Mouse (Mus musculus): ENCODE data around the gene Frem1. TPM values are rescaled to one million over a fixed set of nuclear protein-coding genes. Genes with fewer than 3 reads are reported as not detected.

The Frem1 gene
- polyA plus RNA-seq, 1 experiment from 2014 or later, result 1.4 TPM

DNA sequence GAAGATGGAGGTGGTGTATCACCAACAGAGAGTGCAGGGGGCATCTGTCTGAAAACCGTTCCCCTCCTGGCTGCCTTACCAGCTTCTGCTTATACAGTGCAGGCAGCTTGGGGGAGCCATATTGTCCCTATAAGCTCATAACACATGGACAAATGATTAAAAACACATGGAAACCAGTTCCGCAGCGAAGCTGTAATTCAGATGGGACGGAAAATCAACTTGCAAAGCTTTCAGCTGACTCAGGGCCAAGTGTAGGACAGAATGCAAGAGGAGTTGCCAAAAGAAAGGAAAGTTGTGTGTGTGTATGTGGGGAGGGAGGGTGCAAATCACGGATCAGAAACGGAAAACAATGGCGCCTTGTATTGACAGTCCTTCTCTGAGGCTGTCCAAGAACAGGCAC, 161.1 kb downstream of the Frem1 start:
- Histone ChIP-seq H3K4me3 (ENCODE audit: low read depth, low read length) (no peak overlapping the region), H3K27me3 (ENCODE audit: control insufficient read depth, insufficient read depth, low read depth, low read length) (no peaks in the 10 kb centered on the region), H3K27ac (ENCODE audit: low read length) (no peak overlapping the region), H3K4me2 (ENCODE audit: low read length) (no peak overlapping the region), H3K36me3 (ENCODE audit: control insufficient read depth, insufficient read depth, low read length) (no peaks in the 10 kb centered on the region), H3K4me1 (ENCODE audit: control insufficient read depth, insufficient read depth, low read length) (no peaks in the 10 kb centered on the region), H3K9ac (ENCODE audit: low read depth, low read length) (no peak overlapping the region), H3K9me3 (replicated peaks; ENCODE audit: control insufficient read depth, low read length, poor library complexity, severe bottlenecking) (no peaks in the 10 kb centered on the region)
- ATAC-seq, result no peak
- 70% methylated on average over 7 of the region's 7 CpGs for WGBS

- WGBS, result 82% methylated on average over 4 of the region's 4 CpGs
- Histone ChIP-seq H3K9ac (ENCODE audit: low read depth, low read length) (no peak overlapping the region), H3K27ac (ENCODE audit: low read length) (no peak overlapping the region), H3K9me3 (replicated peaks; ENCODE audit: control insufficient read depth, low read length, poor library complexity, severe bottlenecking) (no peaks in the 10 kb centered on the region), H3K4me2 (ENCODE audit: low read length) (no peak overlapping the region), H3K36me3 (ENCODE audit: control insufficient read depth, insufficient read depth, low read length) (no peaks in the 10 kb centered on the region), H3K27me3 (ENCODE audit: control insufficient read depth, insufficient read depth, low read depth, low read length) (no peaks in the 10 kb centered on the region), H3K4me3 (ENCODE audit: low read depth, low read length) (no peak overlapping the region), H3K4me1 (ENCODE audit: control insufficient read depth, insufficient read depth, low read length) (no peaks in the 10 kb centered on the region)
- no peak for ATAC-seq
Observed at GRCm38 (mm10) chr4:82890585-82890984, 161.6 kb downstream of the Frem1 start.

DNA sequence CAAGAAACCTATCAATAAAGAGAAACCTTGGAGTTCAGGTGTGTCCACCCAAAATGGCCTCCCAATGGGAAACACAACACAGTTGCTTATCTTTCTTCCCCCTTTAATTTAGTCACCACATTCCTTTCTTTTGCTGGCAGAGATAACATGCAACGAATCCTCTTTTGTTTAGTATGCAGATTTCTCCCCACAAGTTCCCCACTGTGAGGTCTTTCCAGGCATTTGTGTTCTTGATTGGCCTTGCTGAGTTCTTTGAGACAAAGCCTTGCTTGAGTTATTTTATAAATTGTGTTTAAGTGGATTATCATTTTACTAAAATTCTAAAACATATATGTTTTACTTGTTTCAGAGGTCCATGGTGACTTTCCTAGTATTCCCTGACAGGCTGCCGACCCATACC, 166.0 kb downstream of the Frem1 start:
- no peaks in the 10 kb centered on the region for H3K27me3 ChIP-seq (ENCODE audit: control insufficient read depth, insufficient read depth, low read depth, low read length)
- no peaks in the 10 kb centered on the region for H3K9me3 ChIP-seq (replicated peaks; ENCODE audit: control insufficient read depth, low read length, poor library complexity, severe bottlenecking)
- no peak overlapping the region for H3K4me2 ChIP-seq (ENCODE audit: low read length)
- ATAC-seq, result no peak
- no peak overlapping the region for H3K9ac ChIP-seq (ENCODE audit: low read depth, low read length)
- no peaks in the 10 kb centered on the region for H3K36me3 ChIP-seq (ENCODE audit: control insufficient read depth, insufficient read depth, low read length)
- no peak overlapping the region for H3K27ac ChIP-seq (ENCODE audit: low read length)
- WGBS, result 69% methylated on average over 2 of the region's 2 CpGs
- no peaks in the 10 kb centered on the region for H3K4me1 ChIP-seq (ENCODE audit: control insufficient read depth, insufficient read depth, low read length)
- no peak overlapping the region for H3K4me3 ChIP-seq (ENCODE audit: low read depth, low read length)

DNA sequence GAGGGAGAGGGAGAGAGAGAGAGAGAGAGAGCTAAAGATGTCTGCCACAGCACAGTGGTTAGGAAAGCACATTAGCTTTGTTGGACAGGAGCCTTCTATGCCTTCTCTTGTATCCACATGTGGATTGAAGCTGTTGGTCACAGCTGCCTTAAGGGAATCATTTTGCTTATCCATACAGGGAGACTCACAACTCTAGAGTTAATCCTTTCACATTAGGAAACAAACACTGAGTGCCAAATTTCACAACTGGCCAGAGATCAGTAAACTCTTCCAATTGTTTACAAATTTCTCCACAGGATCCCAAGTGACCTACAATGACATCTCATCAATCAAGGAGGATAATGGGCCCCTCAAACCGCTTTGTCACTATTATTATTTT, 166.6 kb downstream of the Frem1 start:
- Histone ChIP-seq H3K4me1 (ENCODE audit: control insufficient read depth, insufficient read depth, low read length) (no peaks in the 10 kb centered on the region), H3K9me3 (replicated peaks; ENCODE audit: control insufficient read depth, low read length, poor library complexity, severe bottlenecking) (no peaks in the 10 kb centered on the region), H3K36me3 (ENCODE audit: control insufficient read depth, insufficient read depth, low read length) (no peaks in the 10 kb centered on the region), H3K9ac (ENCODE audit: low read depth, low read length) (no peak overlapping the region), H3K4me2 (ENCODE audit: low read length) (no peak overlapping the region), H3K27me3 (ENCODE audit: control insufficient read depth, insufficient read depth, low read depth, low read length) (no peaks in the 10 kb centered on the region), H3K4me3 (ENCODE audit: low read depth, low read length) (no peak overlapping the region), H3K27ac (ENCODE audit: low read length) (no peak overlapping the region)
- WGBS, result 75% methylated on average over 1 of the region's 1 CpGs
- ATAC-seq, result no peak

DNA sequence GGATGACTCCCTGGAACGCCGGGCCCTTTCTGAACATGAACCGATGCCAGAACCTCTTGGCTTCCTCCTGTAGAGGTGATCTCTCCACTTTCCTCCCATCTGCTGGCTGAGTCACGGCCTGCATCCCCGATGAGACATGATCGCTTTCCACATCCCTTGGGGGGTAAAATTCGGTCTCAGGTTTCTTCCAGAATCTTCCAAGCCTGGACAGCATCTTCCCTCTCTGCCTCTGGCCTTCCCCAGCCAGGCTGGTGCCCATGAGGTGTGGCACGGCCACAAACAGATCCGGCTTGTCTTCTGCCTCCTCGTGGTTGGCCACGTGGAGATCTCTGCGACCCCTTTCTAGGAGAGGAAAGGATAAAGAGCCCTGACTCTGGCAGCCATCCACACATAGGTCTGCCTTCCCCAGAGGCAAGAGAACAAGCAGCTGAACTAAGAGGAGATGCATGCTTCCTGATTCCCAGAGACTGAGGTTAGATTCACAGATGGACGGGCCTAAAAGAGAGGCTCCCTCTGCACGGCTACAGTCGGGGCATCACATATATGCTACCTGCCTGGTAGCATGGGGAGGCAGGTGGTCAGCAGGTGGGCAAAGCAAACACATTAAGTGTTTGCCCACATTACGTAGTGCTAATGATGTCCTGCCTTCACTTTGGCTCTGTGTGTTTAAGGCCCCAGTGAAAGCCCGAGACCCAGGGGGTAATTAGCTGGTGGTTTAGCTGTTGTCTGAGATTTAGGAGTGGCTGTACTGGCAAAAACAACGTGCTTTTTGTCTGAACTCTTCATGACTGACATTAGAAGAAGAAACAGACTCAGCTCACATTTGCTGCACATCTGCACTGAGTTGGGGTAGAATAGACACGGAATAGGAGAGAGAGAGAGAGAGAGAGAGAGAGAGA, 167.3 kb downstream of the Frem1 start, which contains the start of gene Cer1:
Gene Cer1 (minus strand): TSS at position 513 of the 899 bp plus-strand sequence.
- no peak within 1 kb of the TSS for H3K27ac ChIP-seq (ENCODE audit: low read length)
- no peak for ATAC-seq
- H3K27me3 ChIP-seq (ENCODE audit: control insufficient read depth, insufficient read depth, low read depth, low read length), result no peaks in the 10 kb centered on the region
- H3K4me1 ChIP-seq (ENCODE audit: control insufficient read depth, insufficient read depth, low read length), result no peaks in the 10 kb centered on the region
- H3K4me3 ChIP-seq (ENCODE audit: low read depth, low read length), result no peak within 1 kb of the TSS
- no peak within 1 kb of the TSS for H3K4me2 ChIP-seq (ENCODE audit: low read length)
- H3K9ac ChIP-seq (ENCODE audit: low read depth, low read length), result no peak within 1 kb of the TSS
- H3K36me3 ChIP-seq (ENCODE audit: control insufficient read depth, insufficient read depth, low read length), result no peaks in the 10 kb centered on the region
- H3K9me3 ChIP-seq (replicated peaks; ENCODE audit: control insufficient read depth, low read length, poor library complexity, severe bottlenecking), result no peaks in the 10 kb centered on the region
- WGBS, result 68% methylated on average over 18 of the region's 19 CpGs

DNA sequence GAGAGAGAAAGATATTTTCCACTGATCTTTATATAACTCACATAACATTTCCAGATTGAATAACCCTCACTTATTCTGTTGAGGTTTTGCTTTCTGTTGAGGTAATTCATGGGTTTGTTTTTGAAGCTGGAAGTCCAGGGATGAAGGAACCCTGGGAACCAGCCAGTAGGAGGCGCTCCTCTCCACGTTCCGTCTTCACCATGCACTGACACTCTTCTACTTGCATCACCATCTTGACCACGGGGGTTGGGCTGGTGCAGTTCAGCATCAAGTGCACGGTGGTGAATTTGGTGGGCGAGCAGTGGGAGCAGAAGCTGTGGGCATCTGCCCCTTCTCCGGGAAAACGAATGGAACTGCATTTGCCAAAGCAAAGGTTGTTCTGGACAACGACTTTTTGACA, 169.6 kb downstream of the Frem1 start:
- Histone ChIP-seq H3K27me3 (ENCODE audit: control insufficient read depth, insufficient read depth, low read depth, low read length) (no peaks in the 10 kb centered on the region), H3K4me2 (ENCODE audit: low read length) (no peak overlapping the region), H3K4me1 (ENCODE audit: control insufficient read depth, insufficient read depth, low read length) (no peaks in the 10 kb centered on the region), H3K27ac (ENCODE audit: low read length) (no peak overlapping the region), H3K4me3 (ENCODE audit: low read depth, low read length) (no peak overlapping the region), H3K36me3 (ENCODE audit: control insufficient read depth, insufficient read depth, low read length) (no peaks in the 10 kb centered on the region), H3K9ac (ENCODE audit: low read depth, low read length) (no peak overlapping the region), H3K9me3 (replicated peaks; ENCODE audit: control insufficient read depth, low read length, poor library complexity, severe bottlenecking) (no peaks in the 10 kb centered on the region)
- no peak for ATAC-seq
- 86% methylated on average over 9 of the region's 9 CpGs for WGBS

GRCm38 (mm10) chr4:82881366-82881765, 170.8 kb downstream of the Frem1 start:
- no peak for ATAC-seq
- no peak overlapping the region for H3K9ac ChIP-seq (ENCODE audit: low read depth, low read length)

GRCm38 (mm10) chr4:82880243-82880642, 171.9 kb downstream of the Frem1 start:
- Histone ChIP-seq H3K9me3 (replicated peaks; ENCODE audit: control insufficient read depth, low read length, poor library complexity, severe bottlenecking) (no peaks in the 10 kb centered on the region), H3K4me3 (ENCODE audit: low read depth, low read length) (no peak overlapping the region), H3K27me3 (ENCODE audit: control insufficient read depth, insufficient read depth, low read depth, low read length) (no peaks in the 10 kb centered on the region), H3K9ac (ENCODE audit: low read depth, low read length) (no peak overlapping the region), H3K4me2 (ENCODE audit: low read length) (no peak overlapping the region), H3K36me3 (ENCODE audit: control insufficient read depth, insufficient read depth, low read length) (no peaks in the 10 kb centered on the region), H3K4me1 (ENCODE audit: control insufficient read depth, insufficient read depth, low read length) (no peaks in the 10 kb centered on the region), H3K27ac (ENCODE audit: low read length) (no peak overlapping the region)
- 86% methylated on average over 2 of the region's 2 CpGs for WGBS
- no peak for ATAC-seq

More at GRCm38 (mm10) chr4:82881366-82881765, 170.8 kb downstream of the Frem1 start:
- Histone ChIP-seq H3K36me3 (ENCODE audit: control insufficient read depth, insufficient read depth, low read length) (no peaks in the 10 kb centered on the region), H3K4me1 (ENCODE audit: control insufficient read depth, insufficient read depth, low read length) (no peaks in the 10 kb centered on the region), H3K27ac (ENCODE audit: low read length) (no peak overlapping the region), H3K27me3 (ENCODE audit: control insufficient read depth, insufficient read depth, low read depth, low read length) (no peaks in the 10 kb centered on the region), H3K4me3 (ENCODE audit: low read depth, low read length) (no peak overlapping the region), H3K9me3 (replicated peaks; ENCODE audit: control insufficient read depth, low read length, poor library complexity, severe bottlenecking) (no peaks in the 10 kb centered on the region), H3K4me2 (ENCODE audit: low read length) (no peak overlapping the region)
- WGBS, result 79% methylated on average over 3 of the region's 3 CpGs

GRCm38 (mm10) chr4:82879152-82879551, 173.0 kb downstream of the Frem1 start:
- ATAC-seq, result no peak
- no peaks in the 10 kb centered on the region for H3K27me3 ChIP-seq (ENCODE audit: control insufficient read depth, insufficient read depth, low read depth, low read length)
- 89% methylated on average over 6 of the region's 6 CpGs for WGBS
- H3K4me3 ChIP-seq (ENCODE audit: low read depth, low read length), result no peak overlapping the region
- H3K27ac ChIP-seq (ENCODE audit: low read length), result no peak overlapping the region
- no peak overlapping the region for H3K9ac ChIP-seq (ENCODE audit: low read depth, low read length)
- no peaks in the 10 kb centered on the region for H3K36me3 ChIP-seq (ENCODE audit: control insufficient read depth, insufficient read depth, low read length)
- H3K4me2 ChIP-seq (ENCODE audit: low read length), result no peak overlapping the region
- H3K9me3 ChIP-seq (replicated peaks; ENCODE audit: control insufficient read depth, low read length, poor library complexity, severe bottlenecking), result no peaks in the 10 kb centered on the region
- no peaks in the 10 kb centered on the region for H3K4me1 ChIP-seq (ENCODE audit: control insufficient read depth, insufficient read depth, low read length)

Measured in midbrain, embryonic 16.5 days (tissue).